Mouse (Mus musculus) heart, adult 2 months (tissue): ENCODE results near the gene Ifit1bl2.

ENCODE experiments used
- CTCF ChIP-seq: fragments of 200-600 bp; IDR thresholded peaks from 2 replicates; pipeline ENCODE4 v1.8.1; 2022; ENCODE audit warnings: antibody characterized with exemption, mild to moderate bottlenecking, moderate library complexity
- EP300 ChIP-seq: fragments of 200-500 bp; IDR thresholded peaks from 2 replicates; pipeline ENCODE4 v1.6.1; 2011; ENCODE audit warnings: low read depth, low read length, control low read depth; ENCODE audit not compliant: insufficient read depth
- POLR2A ChIP-seq: fragments of 200-500 bp; IDR thresholded peaks from 2 replicates; pipeline ENCODE4 v1.6.1; 2011; ENCODE audit warnings: mild to moderate bottlenecking, low read depth, low read length, control low read depth; ENCODE audit not compliant: insufficient read depth

DNA sequence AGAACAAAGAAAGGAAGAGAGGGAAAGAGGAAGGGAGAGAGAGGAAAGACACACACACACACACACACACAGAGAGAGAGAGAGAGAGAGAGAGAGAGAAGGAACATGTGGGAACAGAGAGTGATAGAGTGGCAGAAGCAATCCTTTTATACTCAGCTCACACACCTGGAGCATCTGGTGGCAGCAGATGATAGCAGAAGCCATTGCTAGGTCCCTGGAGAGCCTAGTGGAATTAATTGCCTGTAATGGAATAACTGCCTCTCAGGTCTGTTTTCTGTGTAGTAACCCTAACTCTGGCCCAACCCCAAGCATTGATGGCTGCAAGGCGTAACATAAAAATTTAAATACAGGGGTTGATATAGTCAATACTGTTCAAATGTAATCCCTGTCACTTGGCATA, 69.5 kb downstream of the Ifit1bl2 start:
- no peak for TF ChIP-seq CTCF
- TF ChIP-seq POLR2A: no peak
- TF ChIP-seq EP300: no peak
